Comparison of ENCODE assay signal across 8 mouse cellular contexts in the genomic region with DNA sequence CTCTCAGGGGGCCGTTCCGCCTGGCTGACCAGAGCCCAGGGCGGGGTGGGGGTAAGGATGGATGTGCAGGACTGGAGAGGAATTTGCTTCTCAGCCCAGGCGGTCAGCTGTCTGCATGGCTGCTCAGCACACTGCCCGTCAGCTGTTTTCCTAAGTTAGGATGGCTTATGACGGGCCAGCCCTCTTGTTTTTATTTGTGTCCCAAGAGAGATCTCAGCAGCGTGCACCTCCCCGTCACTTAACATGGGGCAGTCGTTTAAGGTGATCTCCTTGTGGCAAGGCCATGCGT. TPM values are rescaled to one million over a fixed set of nuclear protein-coding genes. Genes with fewer than 3 reads are reported as not detected.
A peak's percentile ranks its signal among the peaks of the same experiment; 100 is the strongest.
DNase-seq lines count a peak whose midpoint lies in the region; ATAC-seq and TF ChIP-seq lines count a peak whose summit lies in the region.

No protein-coding gene starts in this region.

- TF ChIP-seq CTCF in midbrain, postnatal 0 days (IDR thresholded peaks at IDR 0.05): no peak

- H3K36me3 ChIP-seq in heart, embryonic 14.5 days (ENCODE audit: control insufficient read depth, insufficient read depth, low read length): no peaks in the 10 kb centered on the region; the same call in 1 of the 2 replicates
- no peaks in the 10 kb centered on the region for H3K36me3 ChIP-seq in midbrain, postnatal 0 days (ENCODE audit: insufficient read depth, low read length)

- DNase-seq in ovary, postnatal 36 days (ENCODE audit: low spot score): peak; percentile 38
- no peak for DNase-seq in ovary, adult 18-20 months (ENCODE audit: low spot score)
- peak; percentile 90 for DNase-seq in kidney, postnatal 10 days
- no peak for DNase-seq in midbrain, postnatal 0 days (ENCODE audit: low spot score)
- no peak for DNase-seq in adrenal gland, adult 8-10 months
- no peak for DNase-seq in right cerebral cortex, postnatal 36 days (ENCODE audit: low spot score in 2 of 2)
- DNase-seq in layer of hippocampus, adult 18-20 months (ENCODE audit: low spot score in 2 of 2): no peak

- H3K9ac ChIP-seq in heart, embryonic 14.5 days (ENCODE audit: low read length): peak overlapping the region; percentile 98
- peak overlapping the region; percentile 42; the same call in 1 of the 2 replicates for H3K9ac ChIP-seq in midbrain, postnatal 0 days (replicated peaks; ENCODE audit: low read length, poor library complexity, severe bottlenecking)

- H3K4me3 ChIP-seq in heart, embryonic 14.5 days (ENCODE audit: control insufficient read depth in 1 of 2, insufficient read depth in 1 of 2, low read depth in 1 of 2, low read length in 2 of 2): peak overlapping the region; percentile 96 to 98
- H3K4me3 ChIP-seq in midbrain, postnatal 0 days (ENCODE audit: low read depth, low read length): peak overlapping the region; percentile 89

- peak overlapping the region; percentile 90 for H3K4me2 ChIP-seq in heart, embryonic 14.5 days (ENCODE audit: low read length)
- H3K4me2 ChIP-seq in midbrain, postnatal 0 days (ENCODE audit: low read depth, low read length, poor library complexity, severe bottlenecking): peak overlapping the region; percentile 96

- no peak for ATAC-seq in heart, embryonic 14.5 days (ENCODE audit: insufficient number of reproducible peaks, insufficient read depth, low FRiP score, low read depth)
- ATAC-seq in midbrain, postnatal 0 days (ENCODE audit: low FRiP score): no peak

- H3K27ac ChIP-seq in heart, embryonic 14.5 days (replicated peaks in 1 of 2; ENCODE audit: control insufficient read depth in 1 of 2, insufficient read depth in 1 of 2, low read depth in 2 of 2, low read length in 2 of 2): peak overlapping the region in 1 of 2 experiments; percentile 73; a peak in 2 of 4 replicates
- H3K27ac ChIP-seq in midbrain, postnatal 0 days (ENCODE audit: low read depth, low read length): peak overlapping the region; percentile 26; the same call in 1 of the 2 replicates

- peaks cover 26 to 41% of the 10 kb centered on the region in 2 experiments for H3K4me1 ChIP-seq in heart, embryonic 14.5 days (ENCODE audit: control insufficient read depth in 2 of 2, insufficient read depth in 2 of 2, low read length in 2 of 2)
- H3K4me1 ChIP-seq in midbrain, postnatal 0 days (ENCODE audit: insufficient read depth, low read length): peaks cover 20% of the 10 kb centered on the region

- WGBS in heart, embryonic 14.5 days: 43% methylated on average over 10 of the region's 10 CpGs
- WGBS in midbrain, postnatal 0 days: 30% methylated on average over 10 of the region's 10 CpGs

- no peaks in the 10 kb centered on the region for H3K27me3 ChIP-seq in heart, embryonic 14.5 days (ENCODE audit: control insufficient read depth, insufficient read depth, low read length)
- no peaks in the 10 kb centered on the region for H3K27me3 ChIP-seq in midbrain, postnatal 0 days (ENCODE audit: insufficient read depth, low read length)

- no peaks in the 10 kb centered on the region for H3K9me3 ChIP-seq in heart, embryonic 14.5 days (ENCODE audit: control insufficient read depth, low read length)
- H3K9me3 ChIP-seq in midbrain, postnatal 0 days (ENCODE audit: low read length): no peaks in the 10 kb centered on the region

RNA-seq across cellular contexts. Expression of a gene that starts 2.3 kb away (rescaled TPM):
- 14.4 and 19.1 TPM in 2 replicates for polyA plus RNA-seq in heart, embryonic 14.5 days (2014; fragmentation: Nextera tagmentation; extraction: Ambion mirVana)
- total RNA-seq in midbrain, postnatal 0 days (2014; rRNA removed): 34.6 and 39.4 TPM in 2 replicates
- polyA plus RNA-seq in midbrain, postnatal 0 days (2015; fragmentation: Nextera tagmentation; extraction: Ambion mirVana): 15.3 and 15.9 TPM in 2 replicates
- total RNA-seq in adrenal gland, adult 8-10 months (2022): 10 to 100 TPM; 32.1 to 64.5 (median 44.8) TPM
- total RNA-seq in layer of hippocampus, adult 18-20 months (2021): 10 to 100 TPM; 34.5 to 42.3 TPM

RNA-seq across cellular contexts. Expression of a gene that starts 24.3 kb away (rescaled TPM):
- 19.2 and 22.5 TPM in 2 replicates for polyA plus RNA-seq in heart, embryonic 14.5 days (2014; fragmentation: Nextera tagmentation; extraction: Ambion mirVana)
- 19.5 and 25.6 TPM in 2 replicates for total RNA-seq in midbrain, postnatal 0 days (2014; rRNA removed)
- 22.4 and 27.0 TPM in 2 replicates for polyA plus RNA-seq in midbrain, postnatal 0 days (2015; fragmentation: Nextera tagmentation; extraction: Ambion mirVana)
- 10 to 100 TPM; 24.6 to 53.8 (median 41.2) TPM for total RNA-seq in adrenal gland, adult 8-10 months (2022)
- total RNA-seq in layer of hippocampus, adult 18-20 months (2021): 10 to 100 TPM; 27.9 to 35.7 TPM

RNA-seq across cellular contexts. Expression of a gene that starts 42.7 kb away (rescaled TPM):
- polyA plus RNA-seq in heart, embryonic 14.5 days (2014; fragmentation: Nextera tagmentation; extraction: Ambion mirVana): not detected in 2 replicates
- total RNA-seq in midbrain, postnatal 0 days (2014; rRNA removed): not detected in 2 replicates
- polyA plus RNA-seq in midbrain, postnatal 0 days (2015; fragmentation: Nextera tagmentation; extraction: Ambion mirVana): not detected in 2 replicates
- total RNA-seq in adrenal gland, adult 8-10 months (2022): under 1 TPM in 1 of 4 experiments, not detected in 3; 0.93 TPM
- not detected for total RNA-seq in layer of hippocampus, adult 18-20 months (2021)

RNA-seq across cellular contexts. Expression of a gene that starts 50.5 kb away (rescaled TPM):
- 1,183 and 1,268 TPM in 2 replicates for polyA plus RNA-seq in heart, embryonic 14.5 days (2014; fragmentation: Nextera tagmentation; extraction: Ambion mirVana)
- 1,612 and 1,828 TPM in 2 replicates for total RNA-seq in midbrain, postnatal 0 days (2014; rRNA removed)
- 779 and 814 TPM in 2 replicates for polyA plus RNA-seq in midbrain, postnatal 0 days (2015; fragmentation: Nextera tagmentation; extraction: Ambion mirVana)
- total RNA-seq in adrenal gland, adult 8-10 months (2022): 100 to 1,000 TPM; 682 to 769 (median 720) TPM
- total RNA-seq in layer of hippocampus, adult 18-20 months (2021): 100 to 1,000 TPM; 210 to 218 TPM

RNA-seq across cellular contexts. Expression of a gene that starts 56.3 kb away (rescaled TPM):
- polyA plus RNA-seq in heart, embryonic 14.5 days (2014; fragmentation: Nextera tagmentation; extraction: Ambion mirVana): 25.2 and 26.3 TPM in 2 replicates
- total RNA-seq in midbrain, postnatal 0 days (2014; rRNA removed): 72.9 and 75.1 TPM in 2 replicates
- 24.7 and 26.6 TPM in 2 replicates for polyA plus RNA-seq in midbrain, postnatal 0 days (2015; fragmentation: Nextera tagmentation; extraction: Ambion mirVana)
- 10 to 100 TPM; 69.2 to 98.2 (median 77.7) TPM for total RNA-seq in adrenal gland, adult 8-10 months (2022)
- total RNA-seq in layer of hippocampus, adult 18-20 months (2021): 10 to 100 TPM; 64.0 to 68.7 TPM

Comparison
In these comparisons a context has a peak if more than half of its experiments do, and no peak if none do; other contexts are left out.
1. DNase-seq: peak in ovary, postnatal 36 days (single experiment) and kidney, postnatal 10 days (single experiment); none in ovary, adult 18-20 months (single experiment), midbrain, postnatal 0 days (single experiment), adrenal gland, adult 8-10 months (single experiment), right cerebral cortex, postnatal 36 days (0 of 2) and layer of hippocampus, adult 18-20 months (0 of 2).